Mouse (Mus musculus) liver, adult 2 months (tissue): ENCODE measurements around the gene Hdac1. TPM values are rescaled to one million over a fixed set of nuclear protein-coding genes. Genes with fewer than 3 reads are reported as not detected.

Experiments used
- DNase-seq: peaks from one replicate; pipeline ENCODE4 v3.0.0-alpha.2; 2011; ENCODE audit warnings: low read depth, low spot score; ENCODE audit errors: extremely low read depth
- H3K27ac ChIP-seq: fragments of 200-500 bp; replicated peaks from 2 replicates; pipeline ENCODE4 v1.5.1; 2012; ENCODE audit warnings: low read depth, mild to moderate bottlenecking, control low read depth, inconsistent platforms, low read length; ENCODE audit not compliant: insufficient read depth
- H3K27me3 ChIP-seq: fragments of 200-500 bp; 2 replicates; pipeline ENCODE4 v1.6.1; 2012; ENCODE audit warnings: mild to moderate bottlenecking, moderate library complexity, low read length, inconsistent platforms; ENCODE audit not compliant: control insufficient read depth, insufficient read depth
- H3K36me3 ChIP-seq: fragments of 200-500 bp; 2 replicates; pipeline ENCODE4 v1.6.1; 2012; ENCODE audit warnings: low read length, inconsistent platforms; ENCODE audit not compliant: control insufficient read depth, insufficient read depth
- H3K4me1 ChIP-seq: fragments of 200-500 bp; 2 replicates; pipeline ENCODE4 v1.6.1; 2011; ENCODE audit warnings: low read length; ENCODE audit not compliant: control insufficient read depth, insufficient read depth
- H3K4me3 ChIP-seq: fragments of 200-500 bp; 2 replicates; pipeline ENCODE4 v1.5.1; 2011; ENCODE audit warnings: low read depth, mild to moderate bottlenecking, control low read depth, low read length, moderate library complexity; ENCODE audit not compliant: insufficient read depth
- H3K79me2 ChIP-seq: fragments of 200-500 bp; 2 replicates; pipeline ENCODE4 v1.6.1; 2012; ENCODE audit warnings: inconsistent platforms, mild to moderate bottlenecking, low read length, moderate library complexity; ENCODE audit not compliant: control insufficient read depth, insufficient read depth
- H3K9ac ChIP-seq: fragments of 200-500 bp; 2 replicates; pipeline ENCODE4 v1.6.1; 2012; ENCODE audit warnings: low read depth, mild to moderate bottlenecking, control low read depth, inconsistent platforms, low read length
- CTCF ChIP-seq: fragments of 200-500 bp; IDR thresholded peaks from 2 replicates; pipeline ENCODE4 v1.5.1; 2011; ENCODE audit warnings: low read depth, low read length, control low read depth
- POLR2A ChIP-seq: fragments of 200-500 bp; IDR thresholded peaks from 2 replicates; pipeline ENCODE4 v1.6.1; 2011; ENCODE audit warnings: low read length, control low read depth; ENCODE audit not compliant: insufficient read depth; ENCODE audit errors: extremely low read depth
- WGBS: fragments of 180-500 bp; shearing (Covaris S2); methylation state at CpG from one replicate; pipeline ENCODE4 v1.1.7; 2018; 5-methylcytosine and 5-hydroxymethylcytosine counted together
- polyA plus RNA-seq: library from polyadenylated mRNA; depleted of rRNA; stranded (reverse); fragments of >200 nt; gene quantifications from 2 replicates; pipeline ENCODE4 v1.2.3, GENCODE M21; 2012
- total RNA-seq: library from RNA; depleted of rRNA; stranded (reverse); fragments of >200 nt; gene quantifications from 2 replicates; pipeline ENCODE4 v1.2.3, GENCODE M21; 2014

Hdac1 gene
- total and polyA plus RNA-seq, 2 experiments, result 18.1 to 20.5 TPM

- Histone ChIP-seq H3K4me1 (no peaks in the 10 kb centered on the region), H3K4me3 (no peak overlapping the region), H3K36me3 (peaks cover 49% of the 10 kb centered on the region), H3K79me2 (no peaks in the 10 kb centered on the region), H3K27ac (no peak overlapping the region), H3K27me3 (no peaks in the 10 kb centered on the region), H3K9ac (no peak overlapping the region)
- TF ChIP-seq CTCF, result no peak
- no peak for TF ChIP-seq POLR2A
- no peak for DNase-seq
- 60% methylated on average over 3 of the region's 3 CpGs for WGBS
Measured at GRCm38 (mm10) chr4:129525889-129526288, 16.6 kb downstream of the Hdac1 start.

GRCm38 (mm10) chr4:129525338-129525737 lies 17.2 kb downstream of the Hdac1 start:
- no peaks in the 10 kb centered on the region for H3K27me3 ChIP-seq
- WGBS, result 89% methylated on average over 5 of the region's 5 CpGs
- TF ChIP-seq POLR2A, result no peak
- TF ChIP-seq CTCF, result no peak
- no peak overlapping the region for H3K9ac ChIP-seq
- H3K4me1 ChIP-seq, result no peaks in the 10 kb centered on the region
- H3K27ac ChIP-seq, result no peak overlapping the region
- H3K36me3 ChIP-seq, result peaks cover 53% of the 10 kb centered on the region
- no peak for DNase-seq
- no peaks in the 10 kb centered on the region for H3K79me2 ChIP-seq
- H3K4me3 ChIP-seq, result no peak overlapping the region

GRCm38 (mm10) chr4:129518519-129518918 lies 24.0 kb downstream of the Hdac1 start:
- Histone ChIP-seq H3K4me1 (no peaks in the 10 kb centered on the region), H3K4me3 (no peak overlapping the region), H3K27me3 (peaks cover 8% of the 10 kb centered on the region; the same call in 1 of the 2 replicates), H3K36me3 (peaks cover 36% of the 10 kb centered on the region), H3K79me2 (no peaks in the 10 kb centered on the region), H3K27ac (no peak overlapping the region), H3K9ac (no peak overlapping the region)
- 87% methylated on average over 8 of the region's 8 CpGs for WGBS
- DNase-seq, result no peak
- TF ChIP-seq POLR2A (no peak), CTCF (no peak)

DNA sequence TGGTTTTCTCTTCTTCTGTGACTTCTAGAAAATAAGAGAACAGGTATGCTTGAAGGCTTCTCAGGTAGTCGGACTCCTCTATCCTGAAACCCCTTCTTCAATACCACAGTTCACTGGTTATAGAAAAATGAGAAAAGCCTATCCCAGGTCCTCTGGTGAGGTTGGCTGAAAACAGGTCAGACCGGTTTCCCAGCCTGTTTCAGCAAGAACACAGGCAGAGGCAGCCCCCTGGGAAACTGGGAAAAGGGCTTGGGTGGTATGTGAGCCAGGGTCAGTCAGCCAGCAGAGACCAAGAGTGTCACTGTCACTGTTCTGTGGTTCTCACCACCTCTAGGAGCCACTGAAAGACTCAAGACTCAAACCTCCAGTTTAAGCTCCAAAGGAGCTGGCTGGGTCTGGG lies 25.6 kb downstream of the Hdac1 start:
- 54% methylated on average over 2 of the region's 2 CpGs for WGBS
- H3K27ac ChIP-seq, result no peak overlapping the region
- no peak overlapping the region for H3K9ac ChIP-seq
- peaks cover 27% of the 10 kb centered on the region for H3K36me3 ChIP-seq
- no peak for TF ChIP-seq POLR2A
- no peak for TF ChIP-seq CTCF
- no peaks in the 10 kb centered on the region for H3K79me2 ChIP-seq
- no peaks in the 10 kb centered on the region for H3K4me1 ChIP-seq
- peaks cover 8% of the 10 kb centered on the region; the same call in 1 of the 2 replicates for H3K27me3 ChIP-seq
- H3K4me3 ChIP-seq, result no peak overlapping the region
- no peak for DNase-seq

DNA sequence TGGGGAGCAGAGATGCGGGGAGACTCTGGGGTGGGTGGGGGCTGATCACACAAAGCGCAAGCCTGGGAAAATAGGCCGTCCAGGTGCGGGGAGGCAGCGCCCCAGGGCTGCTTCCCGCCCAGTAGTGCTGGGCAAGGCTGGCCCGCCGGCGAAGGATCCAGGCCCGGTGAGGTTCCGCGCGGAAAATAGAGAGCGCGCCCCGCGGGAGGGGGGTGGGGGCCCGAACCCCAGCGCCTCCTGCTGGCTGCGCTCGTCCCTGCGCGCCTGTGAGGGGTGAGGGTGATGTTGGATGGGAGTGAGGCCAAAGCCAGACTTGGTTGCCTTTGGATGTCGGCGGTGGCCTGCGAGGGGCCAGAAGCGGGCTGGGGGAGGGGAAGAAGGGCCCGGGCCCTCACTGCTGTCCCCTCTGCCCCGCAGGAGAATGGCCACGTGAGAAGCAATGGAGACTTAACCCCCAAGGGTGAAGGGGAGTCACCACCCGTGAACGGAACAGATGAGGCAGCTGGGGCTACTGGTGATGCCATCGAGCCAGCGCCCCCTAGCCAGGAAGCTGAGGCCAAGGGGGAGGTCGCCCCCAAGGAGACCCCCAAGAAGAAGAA lies 28.1 kb downstream of the Hdac1 start:
- Histone ChIP-seq H3K27me3 (peaks cover 8% of the 10 kb centered on the region; the same call in 1 of the 2 replicates), H3K36me3 (peaks cover 12% of the 10 kb centered on the region), H3K4me1 (no peaks in the 10 kb centered on the region), H3K4me3 (peak overlapping the region; percentile 91), H3K27ac (no peak overlapping the region), H3K79me2 (no peaks in the 10 kb centered on the region), H3K9ac (peak overlapping the region; percentile 90)
- TF ChIP-seq CTCF (peak; percentile 75), POLR2A (no peak)
- WGBS, result 15% methylated on average over 35 of the region's 35 CpGs
- no peak for DNase-seq

GRCm38 (mm10) chr4:129513891-129514290 lies 28.6 kb downstream of the Hdac1 start:
- 2% methylated on average over 50 of the region's 57 CpGs for WGBS
- TF ChIP-seq POLR2A (no peak), CTCF (no peak)
- Histone ChIP-seq H3K9ac (peak overlapping the region; percentile 90), H3K27ac (no peak overlapping the region), H3K27me3 (peaks cover 8% of the 10 kb centered on the region; the same call in 1 of the 2 replicates), H3K36me3 (peaks cover 11% of the 10 kb centered on the region), H3K4me1 (no peaks in the 10 kb centered on the region), H3K79me2 (no peaks in the 10 kb centered on the region), H3K4me3 (peak overlapping the region; percentile 91)
- no peak for DNase-seq
